ENCODE assay signal across 8 mouse cellular contexts in genomic region chr2:180894734-180895133, GRCm38 (mm10). TPM values are rescaled to one million over a fixed set of nuclear protein-coding genes. Genes with fewer than 3 reads are reported as not detected.
DNase-seq lines count a peak whose midpoint lies in the region; ATAC-seq and TF ChIP-seq lines count a peak whose summit lies in the region.

No protein-coding gene starts in this region.

- H3K27ac ChIP-seq in kidney, adult 2 months (ENCODE audit: insufficient read depth, low read depth, low read length) = no peak overlapping the region
- no peak overlapping the region for H3K27ac ChIP-seq in limb, embryonic 10.5 days
- peak overlapping the region; percentile 100 for H3K27ac ChIP-seq in midbrain, embryonic 14.5 days (replicated peaks; ENCODE audit: low read depth, low read length)

- no peaks in the 10 kb centered on the region for H3K4me1 ChIP-seq in kidney, adult 2 months (ENCODE audit: control insufficient read depth, insufficient read depth, low read length)
- H3K4me1 ChIP-seq in limb, embryonic 10.5 days = peaks cover 40% of the 10 kb centered on the region
- H3K4me1 ChIP-seq in midbrain, embryonic 14.5 days (ENCODE audit: control insufficient read depth, insufficient read depth, low read length) = peaks cover 42% of the 10 kb centered on the region

- peak overlapping the region; percentile 100 for H3K9ac ChIP-seq in midbrain, embryonic 14.5 days (replicated peaks; ENCODE audit: low read length)

- H3K4me2 ChIP-seq in midbrain, embryonic 14.5 days (ENCODE audit: low read length) = peak overlapping the region; percentile 85

- peaks cover 6% of the 10 kb centered on the region for H3K27me3 ChIP-seq in kidney, adult 2 months (replicated peaks; ENCODE audit: control insufficient read depth, insufficient read depth, low read length)
- H3K27me3 ChIP-seq in limb, embryonic 10.5 days (ENCODE audit: low read depth, poor library complexity, severe bottlenecking) = peaks cover 86% of the 10 kb centered on the region
- H3K27me3 ChIP-seq in midbrain, embryonic 14.5 days (ENCODE audit: control insufficient read depth, insufficient read depth, low read length) = no peaks in the 10 kb centered on the region

- no peaks in the 10 kb centered on the region for H3K9me3 ChIP-seq in limb, embryonic 10.5 days (replicated peaks)
- H3K9me3 ChIP-seq in midbrain, embryonic 14.5 days (ENCODE audit: control insufficient read depth, low read length) = no peaks in the 10 kb centered on the region

- H3K4me3 ChIP-seq in kidney, adult 2 months (ENCODE audit: insufficient read depth, low read depth, low read length) = no peak overlapping the region
- peak overlapping the region; percentile 52 for H3K4me3 ChIP-seq in limb, embryonic 10.5 days
- peak overlapping the region; percentile 93 for H3K4me3 ChIP-seq in midbrain, embryonic 14.5 days (replicated peaks; ENCODE audit: low read depth, low read length)

- ATAC-seq in midbrain, embryonic 14.5 days (ENCODE audit: low FRiP score, low TSS enrichment) = peak; percentile 58

- DNase-seq in ovary, postnatal 14 days (ENCODE audit: low spot score) = peak; percentile 15
- DNase-seq in ovary, postnatal 10 days (ENCODE audit: low spot score) = no peak
- peak; percentile 96 to 97 for DNase-seq in cerebellum, postnatal 36 days
- peak; percentile 30 to 54 for DNase-seq in gastrocnemius, postnatal 4 days (ENCODE audit: low spot score in 2 of 2)
- peak; percentile 45 for DNase-seq in kidney, adult 2 months
- peak; percentile 84 for DNase-seq in limb, embryonic 10.5 days (ENCODE audit: low spot score)
- DNase-seq in midbrain, embryonic 14.5 days = peak; percentile 97
- DNase-seq in spleen, postnatal 10 days (ENCODE audit: low spot score in 2 of 2) = peak; percentile 37 to 73

- TF ChIP-seq CTCF in kidney, adult 2 months (conservative IDR thresholded peaks at IDR 0.05; ENCODE audit: insufficient read depth, insufficient read length, low read depth, low read length) = peak; percentile 74

- H3K36me3 ChIP-seq in kidney, adult 2 months (ENCODE audit: control insufficient read depth, insufficient read depth, low read length) = no peaks in the 10 kb centered on the region
- H3K36me3 ChIP-seq in limb, embryonic 10.5 days = no peaks in the 10 kb centered on the region
- H3K36me3 ChIP-seq in midbrain, embryonic 14.5 days (ENCODE audit: control insufficient read depth, insufficient read depth, low read length) = peaks cover 11% of the 10 kb centered on the region

- WGBS in kidney, adult 2 months = 3% methylated on average over 13 of the region's 13 CpGs
- WGBS in limb, embryonic 10.5 days = under 1% methylated on average over 13 of the region's 13 CpGs
- 0% methylated on average over 13 of the region's 13 CpGs for WGBS in midbrain, embryonic 14.5 days

- no peak for TF ChIP-seq POLR2A in kidney, adult 2 months (IDR thresholded peaks at IDR 0.05; ENCODE audit: low read depth, low read length)

RNA-seq across cellular contexts. Expression of gene Ythdf1, which starts 26.0 kb away (rescaled TPM):
- total RNA-seq in gastrocnemius, postnatal 4 days (2021) = 10 to 100 TPM; 42.2 to 48.3 TPM
- 33.9 and 34.8 TPM in 2 replicates for polyA plus RNA-seq in kidney, adult 2 months (2012; rRNA removed)
- polyA plus RNA-seq in limb, embryonic 10.5 days (2016; fragmentation: Nextera tagmentation; extraction: Ambion mirVana) = 76.4 and 77.8 TPM in 2 replicates
- 44.4 and 59.1 TPM in 2 replicates for polyA plus RNA-seq in midbrain, embryonic 14.5 days (2014; fragmentation: Nextera tagmentation; extraction: Ambion mirVana)

RNA-seq across cellular contexts. Expression of gene Birc7, which starts 34.1 kb away (rescaled TPM):
- total RNA-seq in gastrocnemius, postnatal 4 days (2021) = not detected
- polyA plus RNA-seq in kidney, adult 2 months (2012; rRNA removed) = not detected in 2 replicates
- not detected in 2 replicates for polyA plus RNA-seq in limb, embryonic 10.5 days (2016; fragmentation: Nextera tagmentation; extraction: Ambion mirVana)
- polyA plus RNA-seq in midbrain, embryonic 14.5 days (2014; fragmentation: Nextera tagmentation; extraction: Ambion mirVana) = 0.18 and 0.38 TPM in 2 replicates

RNA-seq across cellular contexts. Expression of gene Nkain4, which starts 59.8 kb away (rescaled TPM):
- total RNA-seq in gastrocnemius, postnatal 4 days (2021) = 1 to 10 TPM; 2.5 to 3.6 TPM
- polyA plus RNA-seq in kidney, adult 2 months (2012; rRNA removed) = 2.0 and 3.7 TPM in 2 replicates
- polyA plus RNA-seq in limb, embryonic 10.5 days (2016; fragmentation: Nextera tagmentation; extraction: Ambion mirVana) = 2.7 and 4.4 TPM in 2 replicates
- polyA plus RNA-seq in midbrain, embryonic 14.5 days (2014; fragmentation: Nextera tagmentation; extraction: Ambion mirVana) = 89.6 and 94.9 TPM in 2 replicates

Comparison
In these comparisons a context has a peak if more than half of its experiments do, and no peak if none do; other contexts are left out.
1. RNA of gene Nkain4, which starts 59.8 kb away (polyA plus RNA-seq): 89.6 to 94.9 TPM in midbrain, embryonic 14.5 days; 2.7 to 4.4 TPM in limb, embryonic 10.5 days and 2.0 to 3.7 TPM in kidney, adult 2 months; every median in the first group is over 10 times any median in the second.